ENCODE assay signal across 12 mouse cellular contexts in genomic region chr5:128483441-128483810, GRCm38 (mm10). TPM values are rescaled to one million over a fixed set of nuclear protein-coding genes. Genes with fewer than 3 reads are reported as not detected.
DNase-seq lines count a peak whose midpoint lies in the region; ATAC-seq lines count a peak whose summit lies in the region.
"Had no signal": no experiment of that assay in that cellular context is flagged by ENCODE, and none has a peak within 500 bp of the region (broad histone marks: within the 10 kb centered on the region; RNA-seq: fewer than 3 reads in every experiment).

No protein-coding gene starts in this region.

- DNase-seq in kidney, adult 9 months, result no peak
- DNase-seq in forebrain, embryonic 11.5 days (ENCODE audit: low spot score), result peak; percentile 61
- DNase-seq in left cerebral cortex, postnatal 25 days (ENCODE audit: low spot score in 2 of 2), result no peak
- DNase-seq in urinary bladder, postnatal 10 days (ENCODE audit: low spot score), result no peak
- no peak for DNase-seq in thymus, postnatal 0 days (ENCODE audit: low spot score)
- DNase-seq: gastrocnemius, postnatal 10 days; kidney, adult 2 months; left cerebral cortex, postnatal 4 days had no signal

- no peak overlapping the region for H3K27ac ChIP-seq in kidney, embryonic 16.5 days (ENCODE audit: low read length)
- H3K27ac ChIP-seq in forebrain, embryonic 11.5 days (ENCODE audit: low read depth, low read length), result 0 out of 2 replicates have a peak overlapping the region, but pooled peaks have one; percentile 3
- no peak overlapping the region for H3K27ac ChIP-seq in limb, embryonic 12.5 days
- H3K27ac ChIP-seq in neural tube, embryonic 15.5 days (replicated peaks), result no peak overlapping the region

- H3K27me3 ChIP-seq in kidney, embryonic 16.5 days (ENCODE audit: insufficient read depth, low read length), result peaks cover 28% of the 10 kb centered on the region
- peaks cover 4% of the 10 kb centered on the region; the same call in 1 of the 2 replicates for H3K27me3 ChIP-seq in forebrain, embryonic 11.5 days (ENCODE audit: control insufficient read depth, insufficient read depth, low read length)
- H3K27me3 ChIP-seq in limb, embryonic 12.5 days, result peaks cover 37% of the 10 kb centered on the region
- peaks cover 4% of the 10 kb centered on the region for H3K27me3 ChIP-seq in neural tube, embryonic 15.5 days (replicated peaks)

- peak overlapping the region; percentile 36; the same call in 1 of the 2 replicates for H3K4me2 ChIP-seq in kidney, embryonic 16.5 days (replicated peaks; ENCODE audit: low read depth, low read length)
- H3K4me2 ChIP-seq in forebrain, embryonic 11.5 days (ENCODE audit: low read depth, low read length, severe bottlenecking), result peak overlapping the region; percentile 50
- peak overlapping the region; percentile 51 for H3K4me2 ChIP-seq in limb, embryonic 12.5 days
- peak overlapping the region; percentile 49 for H3K4me2 ChIP-seq in neural tube, embryonic 15.5 days

- H3K4me1 ChIP-seq in kidney, embryonic 16.5 days (ENCODE audit: insufficient read depth, low read length), result no peaks in the 10 kb centered on the region
- H3K4me1 ChIP-seq in forebrain, embryonic 11.5 days (replicated peaks; ENCODE audit: control insufficient read depth, insufficient read depth, low read length), result peaks cover 6% of the 10 kb centered on the region
- 0 out of 2 replicates have a peak, but pooled peaks cover 5% of the 10 kb centered on the region for H3K4me1 ChIP-seq in limb, embryonic 12.5 days (replicated peaks)
- H3K4me1 ChIP-seq in neural tube, embryonic 15.5 days, result peaks cover 14% of the 10 kb centered on the region

- H3K9ac ChIP-seq in kidney, embryonic 16.5 days (replicated peaks; ENCODE audit: low read length), result no peak overlapping the region
- H3K9ac ChIP-seq in forebrain, embryonic 11.5 days (ENCODE audit: low read length), result no peak overlapping the region
- H3K9ac ChIP-seq in limb, embryonic 12.5 days (replicated peaks), result no peak overlapping the region
- H3K9ac ChIP-seq in neural tube, embryonic 15.5 days (replicated peaks), result 0 out of 2 replicates have a peak overlapping the region, but pooled peaks have one; percentile 9

- intact Hi-C loops in left cerebral cortex, postnatal 25 days (cut with DNase I), result no loop called here

- no peaks in the 10 kb centered on the region for H3K9me3 ChIP-seq in kidney, embryonic 16.5 days (ENCODE audit: low read length)
- no peaks in the 10 kb centered on the region for H3K9me3 ChIP-seq in forebrain, embryonic 11.5 days (ENCODE audit: control insufficient read depth, low read length)
- no peaks in the 10 kb centered on the region for H3K9me3 ChIP-seq in limb, embryonic 12.5 days
- H3K9me3 ChIP-seq in neural tube, embryonic 15.5 days (replicated peaks), result no peaks in the 10 kb centered on the region

- 5% methylated on average over 13 of the region's 13 CpGs for WGBS in kidney, embryonic 16.5 days
- 3% methylated on average over 13 of the region's 13 CpGs for WGBS in forebrain, embryonic 11.5 days
- WGBS in limb, embryonic 12.5 days, result 8% methylated on average over 13 of the region's 13 CpGs
- WGBS in neural tube, embryonic 15.5 days, result 5% methylated on average over 13 of the region's 13 CpGs

- H3K36me3 ChIP-seq in kidney, embryonic 16.5 days (ENCODE audit: insufficient read depth, low read length), result no peaks in the 10 kb centered on the region
- H3K36me3 ChIP-seq in forebrain, embryonic 11.5 days (ENCODE audit: control insufficient read depth, insufficient read depth, low read length), result no peaks in the 10 kb centered on the region
- no peaks in the 10 kb centered on the region for H3K36me3 ChIP-seq in limb, embryonic 12.5 days
- no peaks in the 10 kb centered on the region for H3K36me3 ChIP-seq in neural tube, embryonic 15.5 days

- no peak for ATAC-seq in kidney, embryonic 16.5 days (ENCODE audit: low FRiP score, low TSS enrichment)
- ATAC-seq in forebrain, embryonic 11.5 days (replicated peaks; ENCODE audit: low FRiP score), result peak; percentile 44
- ATAC-seq in limb, embryonic 12.5 days (ENCODE audit: insufficient number of reproducible peaks, insufficient read depth, low FRiP score, low TSS enrichment, low read depth), result no peak
- ATAC-seq in neural tube, embryonic 15.5 days (ENCODE audit: low FRiP score), result no peak

- no peak overlapping the region for H3K4me3 ChIP-seq in kidney, embryonic 16.5 days (ENCODE audit: low read length)
- peak overlapping the region; percentile 18; the same call in 1 of the 2 replicates for H3K4me3 ChIP-seq in forebrain, embryonic 11.5 days (ENCODE audit: low read depth, low read length)
- no peak overlapping the region for H3K4me3 ChIP-seq in limb, embryonic 12.5 days (replicated peaks)
- peak overlapping the region; percentile 6; the same call in 1 of the 2 replicates for H3K4me3 ChIP-seq in neural tube, embryonic 15.5 days (replicated peaks)

RNA-seq across cellular contexts. Expression of gene Tmem132d, which starts 50.5 kb away (rescaled TPM):
- polyA plus RNA-seq in kidney, embryonic 16.5 days (2015; fragmentation: Nextera tagmentation; extraction: Ambion mirVana), result 0.19 and 0.31 TPM in 2 replicates
- polyA plus RNA-seq in forebrain, embryonic 11.5 days (2014; fragmentation: Nextera tagmentation; extraction: Ambion mirVana), result 0.56 and 1.1 TPM in 2 replicates
- polyA plus RNA-seq in limb, embryonic 12.5 days (2016; fragmentation: Nextera tagmentation; extraction: Ambion mirVana), result 0.51 TPM in 2 replicates
- 3.0 and 3.1 TPM in 2 replicates for polyA plus RNA-seq in neural tube, embryonic 15.5 days (2015; fragmentation: Nextera tagmentation; extraction: Ambion mirVana)
- total RNA-seq in left cerebral cortex, postnatal 25 days (2021), result 10 to 100 TPM; 49.4 to 59.1 TPM
- 0.07 and 0.80 TPM in 2 replicates for polyA plus RNA-seq in thymus, postnatal 0 days (2015; fragmentation: Nextera tagmentation; extraction: Ambion mirVana)
- total RNA-seq: megakaryocyte progenitor cell, adult 5-6 weeks had no signal
- polyA plus RNA-seq: kidney, adult 2 months had no signal

Comparison
In these comparisons a context has a peak if more than half of its experiments do, and no peak if none do; other contexts are left out.
1. H3K4me3 ChIP-seq: peak in forebrain, embryonic 11.5 days (single experiment) and neural tube, embryonic 15.5 days (single experiment); none in kidney, embryonic 16.5 days (single experiment) and limb, embryonic 12.5 days (single experiment).
2. Peak in every context shown above with its lines, with median percentiles within 50 percentile points of each other: H3K4me2 ChIP-seq.